Mouse (Mus musculus) bone marrow, adult 2 months (tissue): ENCODE measurements around the gene Psmd13. TPM values are rescaled to one million over a fixed set of nuclear protein-coding genes. Genes with fewer than 3 reads are reported as not detected.

Source experiments
- H3K27ac ChIP-seq: fragments of 200-500 bp; 2 replicates; pipeline ENCODE4 v1.5.1; 2012; ENCODE audit warnings: low read depth, mild to moderate bottlenecking, control low read depth, inconsistent platforms, low read length; ENCODE audit not compliant: control insufficient read depth, poor library complexity, insufficient read depth
- H3K4me1 ChIP-seq: fragments of 200-500 bp; 2 replicates; pipeline ENCODE4 v1.6.1; 2011; ENCODE audit warnings: low read length; ENCODE audit not compliant: control insufficient read depth, insufficient read depth
- H3K4me3 ChIP-seq: fragments of 200-500 bp; replicated peaks from 2 replicates; pipeline ENCODE3; 2011; ENCODE audit warnings: mild to moderate bottlenecking, low read depth, low read length, control low read depth; ENCODE audit not compliant: control insufficient read depth
- CTCF ChIP-seq: fragments of 200-500 bp; IDR thresholded peaks from 2 replicates; pipeline ENCODE4 v1.5.1; 2011; ENCODE audit warnings: low read length, control low read depth; ENCODE audit not compliant: control insufficient read depth, insufficient read depth
- POLR2A ChIP-seq: fragments of 200-500 bp; IDR thresholded peaks from 2 replicates; pipeline ENCODE4 v1.6.1; 2011; ENCODE audit warnings: low read depth, mild to moderate bottlenecking, control low read depth, low read length, borderline replicate concordance; ENCODE audit not compliant: control insufficient read depth
- WGBS: fragments of 180-500 bp; shearing (Covaris S2); methylation state at CpG from one replicate; pipeline ENCODE4 v1.1.7; 2018; 5-methylcytosine and 5-hydroxymethylcytosine counted together
- polyA plus RNA-seq: library from polyadenylated mRNA; stranded (reverse); fragments of >200 nt; gene quantifications from 2 replicates; pipeline ENCODE4 v1.2.4, GENCODE M21; 2011; ENCODE audit warnings: low replicate concordance; ENCODE audit not compliant: missing spikeins, insufficient read depth, insufficient read length

The Psmd13 gene
- polyA plus RNA-seq, 1 experiment, result 252 TPM

DNA sequence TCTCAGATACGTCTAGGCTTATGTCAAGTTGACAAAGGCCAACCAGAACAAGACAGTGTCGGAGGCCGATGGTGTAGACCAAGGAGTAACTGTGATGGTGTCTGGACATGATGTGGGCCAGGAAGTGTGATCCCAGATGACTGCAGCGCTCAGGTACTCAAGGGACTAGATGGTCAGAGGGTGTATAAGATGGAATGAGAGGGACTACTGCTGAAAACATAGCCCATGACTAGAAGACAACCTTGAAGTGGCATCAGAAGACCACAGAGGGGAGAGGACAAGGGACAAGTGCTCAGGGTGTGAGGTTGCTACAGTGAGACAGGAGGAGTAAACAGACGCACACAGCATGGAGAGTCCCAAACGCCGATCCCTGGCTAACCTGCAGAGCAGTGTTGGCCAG is 38.0 kb upstream of the Psmd13 start:
- WGBS, result 78% methylated on average over 7 of the region's 7 CpGs
- no peak for TF ChIP-seq POLR2A
- no peak for TF ChIP-seq CTCF
- no peak overlapping the region for H3K27ac ChIP-seq

DNA sequence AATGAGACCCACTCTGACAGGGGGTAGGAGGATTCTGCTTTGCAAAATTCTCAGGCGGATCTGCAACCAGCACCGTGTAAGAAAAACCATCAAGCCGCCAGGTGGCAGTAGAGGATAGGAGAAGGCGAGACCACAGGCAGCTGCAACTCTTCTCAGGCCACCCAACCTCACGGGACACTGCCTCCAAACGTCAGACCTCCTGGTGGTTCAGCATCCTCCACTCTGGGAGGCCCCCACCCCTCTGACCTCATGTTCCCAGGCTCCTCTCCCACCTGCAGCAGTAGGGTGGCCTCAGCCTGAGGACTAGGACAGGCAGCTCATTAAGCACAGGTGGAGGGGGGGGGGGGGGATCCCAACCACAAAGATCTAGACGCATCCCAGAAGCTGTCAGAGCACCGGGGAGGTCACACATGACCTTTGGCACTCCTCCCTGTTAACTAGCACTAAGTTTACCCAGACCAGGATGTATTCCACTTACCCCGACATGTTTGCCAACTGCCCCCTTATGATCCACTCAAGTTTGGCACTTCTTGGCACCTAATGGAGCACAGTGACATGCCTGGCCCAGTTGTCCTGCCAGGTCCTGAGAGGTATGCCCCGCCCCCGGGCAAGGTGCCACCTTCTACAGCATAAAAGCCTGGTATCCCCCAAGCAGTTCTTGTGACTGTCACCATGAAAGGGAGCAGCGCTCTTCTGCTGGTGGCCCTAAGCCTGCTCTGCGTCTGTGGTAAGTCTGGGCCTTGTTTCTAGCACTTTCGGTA is 36.7 kb upstream of the Psmd13 start, which contains the start of gene Scgb1c1:
Gene Scgb1c1 (plus strand): TSS at position 643 of the 761 bp plus-strand sequence.
- TF ChIP-seq CTCF, result peak; percentile 98
- no peak for TF ChIP-seq POLR2A
- WGBS, result 27% methylated on average over 14 of the region's 14 CpGs
- H3K4me3 ChIP-seq, result no peak within 1 kb of the TSS
- H3K4me1 ChIP-seq, result no peaks in the 10 kb centered on the region
- no peak within 1 kb of the TSS for H3K27ac ChIP-seq

More for the DNA sequence above, 38.0 kb upstream of the Psmd13 start:
- H3K4me3 ChIP-seq, result no peak overlapping the region
- no peaks in the 10 kb centered on the region for H3K4me1 ChIP-seq

DNA sequence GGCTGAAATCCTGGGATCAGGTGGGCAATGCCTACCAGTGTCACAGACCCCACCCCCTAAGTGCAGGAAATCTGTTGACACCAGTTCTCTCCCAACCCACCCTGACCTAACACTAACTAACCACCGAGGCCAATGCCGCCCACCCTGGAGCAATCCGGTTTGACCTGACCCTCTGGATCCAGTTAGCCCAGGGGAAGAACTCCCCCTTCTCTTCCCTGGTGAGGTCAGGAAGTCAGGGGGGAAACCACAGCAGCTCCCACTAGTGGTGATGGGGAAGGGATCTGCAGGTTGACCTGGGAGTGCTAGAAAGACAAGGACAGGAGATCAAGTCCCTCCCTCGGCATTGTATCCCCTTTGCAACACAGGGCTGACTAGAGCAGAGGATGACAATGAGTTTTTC is 36.1 kb upstream of the Psmd13 start:
- 60% methylated on average over 4 of the region's 4 CpGs for WGBS
- H3K27ac ChIP-seq, result no peak overlapping the region
- no peak for TF ChIP-seq POLR2A
- no peak for TF ChIP-seq CTCF
- no peak overlapping the region for H3K4me3 ChIP-seq
- no peaks in the 10 kb centered on the region for H3K4me1 ChIP-seq

GRCm38 (mm10) chr7:140846676-140847075 is 35.1 kb upstream of the Psmd13 start:
- TF ChIP-seq POLR2A (no peak), CTCF (no peak)
- Histone ChIP-seq H3K4me3 (no peak overlapping the region), H3K4me1 (no peaks in the 10 kb centered on the region), H3K27ac (no peak overlapping the region)
- WGBS, result 77% methylated on average over 10 of the region's 10 CpGs

- TF ChIP-seq CTCF, result no peak
- no peak for TF ChIP-seq POLR2A
- WGBS, result 66% methylated on average over 11 of the region's 11 CpGs
- H3K27ac ChIP-seq, result no peak within 1 kb of the TSS
- H3K4me1 ChIP-seq, result no peaks in the 10 kb centered on the region
- no peak within 1 kb of the TSS for H3K4me3 ChIP-seq
Measured at GRCm38 (mm10) chr7:140847755-140848580, 33.8 kb upstream of the Psmd13 start, which contains the start of gene Odf3. TSS of gene Odf3 (plus strand) at chr7:140847805.

DNA sequence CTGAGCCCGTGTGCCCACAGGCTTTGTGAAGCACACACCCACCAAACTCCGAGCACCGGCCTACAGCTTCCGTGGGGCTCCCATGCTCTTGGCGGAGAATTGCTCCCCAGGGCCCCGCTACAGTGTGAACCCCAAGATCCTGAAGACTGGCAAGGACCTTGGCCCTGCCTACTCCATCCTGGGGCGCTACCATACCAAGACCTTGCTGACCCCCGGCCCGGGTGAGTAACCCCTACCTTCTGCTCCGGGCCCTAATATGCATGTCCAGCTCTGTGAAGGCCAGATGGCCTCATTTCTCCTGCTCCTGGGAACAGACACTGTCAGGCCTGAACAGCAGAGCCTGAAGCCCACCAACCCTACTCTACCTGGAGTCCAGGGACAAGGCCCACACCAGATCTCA is 33.2 kb upstream of the Psmd13 start:
- no peaks in the 10 kb centered on the region for H3K4me1 ChIP-seq
- WGBS, result 86% methylated on average over 10 of the region's 10 CpGs
- TF ChIP-seq CTCF, result no peak
- TF ChIP-seq POLR2A, result no peak
- no peak overlapping the region for H3K4me3 ChIP-seq
- H3K27ac ChIP-seq, result no peak overlapping the region

GRCm38 (mm10) chr7:140851916-140852315 is 29.9 kb upstream of the Psmd13 start:
- H3K27ac ChIP-seq, result no peak overlapping the region
- WGBS, result 92% methylated on average over 4 of the region's 4 CpGs
- TF ChIP-seq CTCF (no peak), POLR2A (no peak)
- H3K4me3 ChIP-seq, result no peak overlapping the region
- peaks cover 1% of the 10 kb centered on the region; the same call in 1 of the 2 replicates for H3K4me1 ChIP-seq

GRCm38 (mm10) chr7:140853386-140853785 is 28.4 kb upstream of the Psmd13 start:
- 52% methylated on average over 9 of the region's 9 CpGs for WGBS
- H3K4me3 ChIP-seq, result no peak overlapping the region
- H3K4me1 ChIP-seq, result peaks cover 3% of the 10 kb centered on the region; the same call in 1 of the 2 replicates
- TF ChIP-seq POLR2A (no peak), CTCF (no peak)
- no peak overlapping the region for H3K27ac ChIP-seq
